Mouse (Mus musculus): ENCODE data around the gene Camk1d. TPM values are rescaled to one million over a fixed set of nuclear protein-coding genes. Genes with fewer than 3 reads are reported as not detected.
"Not testable (repeated sequence)": the region's sequence is repeated elsewhere in the genome, so short reads cannot be mapped to it uniquely, and the experiment has no call there.

Camk1d gene
- total RNA-seq, 1 experiment from 2014 or later: 24.0 TPM

DNA sequence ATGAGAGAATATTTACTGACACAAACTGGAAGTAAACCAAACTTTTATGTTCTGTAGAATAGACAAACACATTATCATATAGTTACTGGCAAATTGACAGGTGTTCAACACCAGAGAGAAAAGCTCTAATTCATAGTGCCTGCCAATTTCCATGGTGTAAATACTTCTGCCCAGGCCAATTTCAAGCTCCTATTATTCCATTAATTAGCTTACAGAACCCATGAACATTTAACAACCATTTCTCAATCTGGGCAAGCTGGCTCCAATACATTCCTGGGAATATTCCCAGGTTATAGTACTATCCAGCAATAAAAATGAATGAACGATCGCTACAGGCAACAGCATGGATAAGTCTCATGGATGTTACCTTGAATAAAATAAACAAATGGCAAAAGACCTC is 452.0 kb downstream of the Camk1d start:
- no peak for ATAC-seq (replicated peaks; ENCODE audit: insufficient number of reproducible peaks, low FRiP score, low TSS enrichment, poor library complexity, severe bottlenecking)

DNA sequence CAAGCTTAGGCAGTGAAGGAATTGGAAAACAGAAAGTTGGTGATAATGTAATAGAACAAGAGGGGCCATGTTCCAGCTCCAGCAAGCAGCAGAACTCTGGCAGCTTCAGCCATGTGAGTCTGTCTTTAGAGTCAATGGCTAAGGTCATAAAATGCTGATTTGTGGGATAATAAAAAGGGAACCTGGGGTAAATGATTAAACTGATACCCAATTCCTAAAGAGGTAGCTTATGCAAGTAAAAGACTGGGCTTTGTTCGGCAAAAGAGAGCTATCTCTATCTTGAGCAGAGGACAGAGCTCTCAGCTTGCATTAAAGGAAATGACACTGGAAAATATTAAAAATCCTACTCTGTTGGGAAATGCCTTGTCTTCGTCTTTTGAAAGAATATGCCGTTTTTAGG is 456.1 kb downstream of the Camk1d start:
- ATAC-seq (replicated peaks; ENCODE audit: insufficient number of reproducible peaks, low FRiP score, low TSS enrichment, poor library complexity, severe bottlenecking): no peak

DNA sequence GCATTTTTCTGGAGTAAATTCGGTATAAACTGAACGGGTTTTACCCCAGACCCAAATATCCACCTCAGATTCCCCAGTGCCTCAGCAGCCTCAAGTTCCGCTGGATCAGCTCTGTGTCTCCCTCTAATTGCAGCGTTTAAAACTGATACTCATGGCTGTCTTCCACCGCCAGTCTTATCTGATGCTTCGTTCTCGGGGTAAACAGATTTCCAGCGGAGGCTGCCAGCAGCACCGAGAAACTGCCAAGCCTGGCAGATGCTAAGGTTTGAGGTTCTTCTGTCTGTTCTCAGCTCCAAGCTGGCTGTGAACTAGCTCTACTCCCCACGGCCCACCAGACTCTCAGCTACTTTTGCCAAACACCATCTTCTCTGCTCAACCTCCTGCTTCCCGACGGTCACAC is 464.3 kb downstream of the Camk1d start:
- ATAC-seq (replicated peaks; ENCODE audit: insufficient number of reproducible peaks, low FRiP score, low TSS enrichment, poor library complexity, severe bottlenecking): no peak

DNA sequence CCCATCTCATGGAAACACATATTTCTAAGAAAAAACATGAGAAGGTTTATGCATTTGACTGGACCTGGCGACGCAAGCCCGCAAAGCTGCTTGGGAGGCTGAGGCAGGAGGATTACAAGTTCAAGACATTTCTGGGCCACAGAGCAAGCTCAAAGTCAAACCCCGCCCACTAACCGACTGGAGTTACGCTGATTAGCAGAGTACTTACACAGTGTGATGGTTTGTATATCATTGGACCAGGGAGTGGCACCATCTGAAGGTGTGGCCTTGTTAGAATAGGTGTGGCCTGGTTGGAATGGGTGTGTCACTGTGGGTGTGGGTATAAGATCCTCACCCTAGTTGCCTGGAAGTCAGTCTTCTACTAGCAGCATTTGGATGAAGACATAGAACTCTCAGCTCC is 465.1 kb downstream of the Camk1d start:
- not testable (repeated sequence) for ATAC-seq (replicated peaks; ENCODE audit: insufficient number of reproducible peaks, low FRiP score, low TSS enrichment, poor library complexity, severe bottlenecking)

Other genes starting within 250 kb of the Camk1d start
- gene Nudt5, start 130.5 kb upstream of the Camk1d start, total RNA-seq (2017): 12.9 to 17.9 TPM (median 14.7 TPM) in 3 replicates
- gene Cdc123, start 130.6 kb upstream of the Camk1d start, total RNA-seq (2017): 68.7 to 107 TPM (median 85.6 TPM) in 3 replicates
- gene Gm13199, start 148.4 kb upstream of the Camk1d start, total RNA-seq (2017): not detected in 3 replicates
- gene Sec61a2, start 180.9 kb upstream of the Camk1d start, total RNA-seq (2017): 19.5 to 23.4 TPM (median 20.7 TPM) in 3 replicates
- gene Dhtkd1, start 228.3 kb upstream of the Camk1d start, total RNA-seq (2017): not detected in 3 replicates
- 22.8 to 45.3 TPM (median 26.3 TPM) in 3 replicates for gene Upf2, start 237.0 kb upstream of the Camk1d start, total RNA-seq (2017)

All from monocyte, adult 5-6 weeks (primary cell).